Mouse (Mus musculus) forebrain, embryonic 12.5 days (tissue): ENCODE measurements around the gene Tnfsf15. TPM values are rescaled to one million over a fixed set of nuclear protein-coding genes. Genes with fewer than 3 reads are reported as not detected.

ENCODE experiments used
- ATAC-seq: fragments of 200-750 bp; cut with Nextera tagmentation; 2 replicates; pipeline ENCODE4 v1.8.0; 2017; ENCODE audit warnings: moderate TSS enrichment; ENCODE audit not compliant: low FRiP score
- H3K27ac ChIP-seq: fragments of 300-500 bp; sonication (generic); 2 replicates; pipeline ENCODE4 v1.5.1; 2016; ENCODE audit warnings: mild to moderate bottlenecking
- H3K27me3 ChIP-seq: fragments of 300-500 bp; sonication (generic); 2 replicates; pipeline ENCODE4 v1.6.1; 2016; ENCODE audit warnings: mild to moderate bottlenecking
- H3K36me3 ChIP-seq: fragments of 300-500 bp; sonication (generic); replicated peaks from 2 replicates; pipeline ENCODE4 v1.6.1; 2016; ENCODE audit warnings: mild to moderate bottlenecking
- H3K4me1 ChIP-seq: fragments of 300-500 bp; sonication (generic); 2 replicates; pipeline ENCODE4 v1.6.1; 2016
- H3K4me2 ChIP-seq: fragments of 300-500 bp; sonication (generic); 2 replicates; pipeline ENCODE4 v1.6.1; 2016; ENCODE audit warnings: mild to moderate bottlenecking, moderate library complexity
- H3K4me3 ChIP-seq: fragments of 300-500 bp; sonication (generic); replicated peaks from 2 replicates; pipeline ENCODE4 v1.5.1; 2016; ENCODE audit warnings: mild to moderate bottlenecking
- H3K9ac ChIP-seq: fragments of 300-500 bp; sonication (generic); 2 replicates; pipeline ENCODE4 v1.6.1; 2016; ENCODE audit warnings: mild to moderate bottlenecking
- H3K9me3 ChIP-seq: fragments of 300-500 bp; sonication (generic); 2 replicates; pipeline ENCODE4 v1.6.1; 2016
- WGBS: fragments of 180-500 bp; shearing (Covaris S2); methylation state at CpG from one replicate; pipeline ENCODE4 v1.1.7; 2016; 5-methylcytosine and 5-hydroxymethylcytosine counted together
- polyA plus RNA-seq: library from polyadenylated mRNA; unstranded; fragments of >200 nt; fragmentation: Nextera tagmentation; extraction: Ambion mirVana; gene quantifications from 2 replicates; pipeline ENCODE4 v1.2.1, GENCODE M21; 2016

Tnfsf15 gene
- polyA plus RNA-seq, 1 experiment from 2014 or later: not detected

DNA sequence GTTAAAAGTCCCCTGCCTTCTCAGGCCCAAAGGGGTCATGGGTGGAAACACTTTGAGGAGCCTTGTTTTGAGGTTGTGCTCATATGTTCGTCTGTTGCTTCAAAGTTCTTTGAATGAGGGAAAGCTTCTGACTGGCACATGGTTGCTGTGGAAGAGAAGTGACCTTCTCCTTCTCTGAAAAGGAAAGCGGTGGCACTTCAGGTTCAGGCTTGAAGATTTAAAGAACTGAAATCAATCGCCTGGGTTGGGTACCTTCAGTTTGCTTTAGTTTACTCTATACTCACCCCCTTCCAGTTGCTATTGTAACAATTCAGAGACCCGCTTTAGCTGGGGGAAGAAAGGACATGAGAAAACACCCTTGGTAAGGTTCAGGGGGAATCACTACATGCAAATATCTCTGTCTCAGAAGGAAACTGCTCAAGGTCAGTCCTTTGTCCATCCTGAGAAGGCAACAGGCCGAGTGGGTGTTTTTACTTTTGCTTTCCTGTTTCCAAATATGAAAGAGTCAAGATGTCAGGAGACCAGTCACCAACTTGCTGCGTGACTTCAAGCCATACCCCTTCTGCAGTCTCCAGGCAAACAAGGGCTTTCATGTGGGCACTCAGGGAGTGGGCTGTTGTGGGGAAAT, 12.7 kb upstream of the Tnfsf15 start:
- Histone ChIP-seq H3K27me3 (no peaks in the 10 kb centered on the region), H3K4me3 (no peak overlapping the region), H3K4me2 (no peak overlapping the region), H3K36me3 (no peaks in the 10 kb centered on the region), H3K27ac (no peak overlapping the region), H3K4me1 (no peaks in the 10 kb centered on the region), H3K9me3 (no peaks in the 10 kb centered on the region), H3K9ac (no peak overlapping the region)
- 84% methylated on average over 6 of the region's 6 CpGs for WGBS
- ATAC-seq: no peak

DNA sequence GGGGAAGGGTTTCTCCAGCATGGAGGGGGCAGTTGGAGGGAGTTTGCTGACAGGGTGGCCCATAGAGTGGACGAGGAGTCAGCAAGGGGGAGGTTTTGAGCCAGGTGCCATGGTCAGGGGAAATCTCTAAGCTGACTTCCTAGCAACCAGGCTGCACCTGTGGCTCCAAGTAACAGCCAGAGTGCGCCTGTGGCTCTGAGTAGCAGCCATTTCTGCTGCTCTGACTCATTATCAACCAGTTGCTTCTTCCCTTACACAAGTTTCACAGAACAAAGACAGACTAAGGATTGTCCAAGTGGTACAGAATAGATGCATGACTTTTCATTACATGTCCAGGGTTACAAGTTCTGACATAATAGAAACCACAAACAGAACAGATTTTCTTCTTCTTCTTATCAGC, 11.2 kb upstream of the Tnfsf15 start:
- no peak overlapping the region for H3K27ac ChIP-seq
- 63% methylated on average over 2 of the region's 2 CpGs for WGBS
- ATAC-seq: no peak
- no peaks in the 10 kb centered on the region for H3K27me3 ChIP-seq
- no peak overlapping the region for H3K9ac ChIP-seq
- no peak overlapping the region for H3K4me2 ChIP-seq
- H3K4me1 ChIP-seq: no peaks in the 10 kb centered on the region
- H3K4me3 ChIP-seq: no peak overlapping the region
- H3K9me3 ChIP-seq: no peaks in the 10 kb centered on the region
- H3K36me3 ChIP-seq: no peaks in the 10 kb centered on the region

DNA sequence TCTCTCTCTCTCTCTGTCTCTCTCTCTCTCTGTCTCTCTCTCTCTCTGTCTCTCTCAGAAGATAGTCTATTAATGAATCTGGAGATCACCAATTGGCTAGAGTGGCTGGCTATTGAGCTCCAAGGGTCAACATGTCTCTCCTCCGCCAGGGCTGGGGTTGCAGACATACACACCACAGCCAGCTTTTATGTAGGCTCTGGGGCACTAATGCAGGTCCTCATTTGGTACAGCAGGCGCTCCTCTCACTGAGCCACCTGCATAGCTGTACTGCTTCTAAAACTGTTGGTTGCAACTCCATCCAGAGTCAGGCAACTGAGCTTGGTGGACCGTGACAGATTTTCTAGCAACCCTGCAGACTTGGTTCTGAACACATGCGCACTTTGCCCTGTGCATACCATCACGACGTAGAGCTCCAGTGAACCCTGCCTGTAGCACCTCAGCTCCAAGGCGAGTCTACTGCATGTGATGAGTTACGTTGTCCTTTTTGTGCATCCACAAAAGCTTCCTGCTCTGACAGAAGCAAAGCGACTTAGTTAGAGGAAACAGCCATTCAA, 9.6 kb upstream of the Tnfsf15 start:
- no peak overlapping the region for H3K9ac ChIP-seq
- no peaks in the 10 kb centered on the region for H3K36me3 ChIP-seq
- H3K27me3 ChIP-seq: no peaks in the 10 kb centered on the region
- H3K9me3 ChIP-seq: no peaks in the 10 kb centered on the region
- H3K4me2 ChIP-seq: no peak overlapping the region
- no peaks in the 10 kb centered on the region for H3K4me1 ChIP-seq
- H3K27ac ChIP-seq: no peak overlapping the region
- ATAC-seq: no peak
- no peak overlapping the region for H3K4me3 ChIP-seq
- 84% methylated on average over 9 of the region's 9 CpGs for WGBS

DNA sequence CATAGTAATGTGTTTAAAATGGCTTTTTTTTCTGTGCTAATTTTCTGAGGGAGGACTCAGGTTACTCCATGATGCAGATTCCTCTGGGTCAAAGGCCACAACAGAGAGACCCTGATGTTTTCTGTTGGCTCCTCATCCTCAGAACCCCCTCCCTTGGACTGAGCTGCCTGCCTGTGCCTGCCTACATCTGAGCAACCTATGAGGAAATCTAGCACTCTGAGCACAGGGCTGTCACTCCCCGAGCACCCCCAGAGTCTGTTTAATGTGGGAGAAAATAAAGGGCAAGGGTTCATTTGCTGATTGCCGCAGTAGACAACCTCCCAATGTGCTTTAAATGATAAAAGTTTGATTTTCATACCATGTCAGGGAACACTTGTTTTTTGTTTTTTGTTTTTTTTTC, 8.9 kb upstream of the Tnfsf15 start:
- no peak for ATAC-seq
- Histone ChIP-seq H3K27ac (no peak overlapping the region), H3K36me3 (no peaks in the 10 kb centered on the region), H3K4me2 (no peak overlapping the region), H3K9me3 (no peaks in the 10 kb centered on the region), H3K4me1 (no peaks in the 10 kb centered on the region), H3K4me3 (no peak overlapping the region), H3K27me3 (no peaks in the 10 kb centered on the region), H3K9ac (no peak overlapping the region)
- WGBS: 79% methylated on average over 2 of the region's 2 CpGs

DNA sequence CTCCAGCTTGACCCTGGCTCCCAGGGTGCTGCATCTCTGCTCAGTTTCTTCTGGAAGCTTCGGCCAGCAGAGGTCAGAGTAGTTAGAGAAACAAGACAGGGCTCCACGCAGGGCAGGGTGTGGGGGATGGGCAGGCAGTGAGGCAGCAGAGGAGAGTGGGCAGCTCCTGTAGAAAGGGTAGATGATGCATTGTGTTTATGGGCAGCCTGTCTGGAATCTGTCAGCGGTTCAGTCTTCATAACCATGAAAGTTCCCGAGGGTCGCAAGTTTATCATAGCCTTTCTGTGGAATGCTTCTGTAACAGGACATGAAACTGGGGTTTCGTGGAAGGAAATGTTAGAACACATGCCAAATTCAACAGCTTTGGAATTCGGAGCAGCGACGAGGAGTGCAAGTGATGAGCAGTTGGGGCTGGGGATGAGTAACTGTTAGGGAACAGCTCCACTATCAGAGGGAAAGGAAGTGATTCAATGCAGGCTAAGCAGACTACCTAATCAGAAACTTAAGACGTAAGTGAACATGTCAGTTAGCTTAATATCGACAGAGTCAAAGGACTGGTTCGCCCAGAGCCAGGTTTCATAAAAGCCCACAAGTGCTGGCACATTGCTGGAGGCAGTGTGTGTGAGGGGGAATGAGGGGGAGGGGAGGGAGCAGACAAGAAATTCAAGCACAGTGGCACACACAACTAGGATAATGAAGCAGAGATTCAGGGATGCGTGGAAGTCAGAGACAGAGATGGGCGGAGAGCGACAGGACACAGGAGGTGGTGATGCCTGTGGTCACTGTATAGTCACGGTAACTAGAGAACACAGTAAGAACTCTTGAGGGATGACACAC, 8.0 kb upstream of the Tnfsf15 start:
- H3K36me3 ChIP-seq: no peaks in the 10 kb centered on the region
- H3K27ac ChIP-seq: no peak overlapping the region
- 72% methylated on average over 16 of the region's 16 CpGs for WGBS
- H3K27me3 ChIP-seq: no peaks in the 10 kb centered on the region
- no peak overlapping the region for H3K9ac ChIP-seq
- H3K4me2 ChIP-seq: no peak overlapping the region
- no peaks in the 10 kb centered on the region for H3K9me3 ChIP-seq
- no peak for ATAC-seq
- H3K4me1 ChIP-seq: no peaks in the 10 kb centered on the region
- H3K4me3 ChIP-seq: no peak overlapping the region

DNA sequence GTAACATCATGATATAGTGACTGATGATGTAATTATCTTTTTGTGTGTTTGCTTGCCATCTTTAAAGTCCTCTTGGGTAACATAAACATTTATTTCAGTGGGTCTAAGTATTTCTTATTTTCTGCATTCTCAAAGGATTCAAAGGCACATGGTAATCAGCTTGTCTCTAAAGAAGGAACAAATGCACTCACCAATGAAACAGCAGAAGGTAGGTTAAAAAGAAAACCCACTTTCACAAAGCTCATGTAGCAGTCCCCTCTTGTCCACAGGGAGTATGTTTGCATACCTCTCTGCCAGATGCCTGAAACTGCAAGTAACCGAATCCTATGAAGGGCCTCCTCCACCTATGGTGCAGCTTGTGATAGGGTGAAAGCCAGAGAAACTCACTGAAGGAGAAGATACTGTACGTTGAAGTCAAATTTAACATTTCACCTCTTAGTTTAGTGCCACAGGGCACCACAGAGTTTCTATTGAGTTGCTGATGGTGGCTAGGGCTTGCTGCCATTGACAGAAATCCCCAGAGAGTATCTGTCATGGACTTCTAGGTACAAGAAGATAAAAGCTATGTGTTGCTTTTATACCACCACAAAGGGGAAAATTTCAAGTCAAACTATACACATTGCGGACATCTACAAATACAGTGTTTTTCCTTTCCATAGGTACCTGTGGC, 3.3 kb upstream of the Tnfsf15 start:
- H3K9ac ChIP-seq: no peak overlapping the region
- no peak for ATAC-seq
- H3K27me3 ChIP-seq: no peaks in the 10 kb centered on the region
- no peak overlapping the region for H3K27ac ChIP-seq
- no peak overlapping the region for H3K4me3 ChIP-seq
- H3K4me2 ChIP-seq: no peak overlapping the region
- 85% methylated on average over 3 of the region's 3 CpGs for WGBS
- H3K36me3 ChIP-seq: no peaks in the 10 kb centered on the region
- H3K9me3 ChIP-seq: no peaks in the 10 kb centered on the region
- H3K4me1 ChIP-seq: no peaks in the 10 kb centered on the region

DNA sequence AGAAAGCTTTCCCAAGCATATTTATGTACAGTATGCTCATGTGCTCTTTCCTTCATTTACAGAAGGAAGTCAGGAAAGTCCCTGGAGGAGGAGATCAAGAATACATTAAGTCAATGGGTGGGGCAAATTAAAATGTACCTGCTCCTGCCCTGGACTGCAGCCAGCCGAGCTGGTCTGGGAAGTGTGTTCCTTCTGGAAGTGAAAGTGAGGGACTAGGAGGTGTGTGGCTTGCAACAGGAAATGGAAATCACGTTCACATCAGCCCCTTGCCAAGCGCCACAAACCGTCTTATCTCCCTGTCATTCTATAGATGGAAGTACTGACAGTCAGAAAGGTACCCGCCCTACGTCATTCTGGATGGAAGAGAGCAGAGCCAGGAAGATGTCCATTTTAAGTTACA, 358 bp upstream of the Tnfsf15 start:
- no peak overlapping the region for H3K9ac ChIP-seq
- H3K4me2 ChIP-seq: no peak overlapping the region
- no peaks in the 10 kb centered on the region for H3K9me3 ChIP-seq
- no peaks in the 10 kb centered on the region for H3K27me3 ChIP-seq
- 81% methylated on average over 6 of the region's 6 CpGs for WGBS
- H3K36me3 ChIP-seq: no peaks in the 10 kb centered on the region
- peaks cover 2% of the 10 kb centered on the region; the same call in 1 of the 2 replicates for H3K4me1 ChIP-seq
- no peak overlapping the region for H3K4me3 ChIP-seq
- no peak for ATAC-seq
- no peak overlapping the region for H3K27ac ChIP-seq

DNA sequence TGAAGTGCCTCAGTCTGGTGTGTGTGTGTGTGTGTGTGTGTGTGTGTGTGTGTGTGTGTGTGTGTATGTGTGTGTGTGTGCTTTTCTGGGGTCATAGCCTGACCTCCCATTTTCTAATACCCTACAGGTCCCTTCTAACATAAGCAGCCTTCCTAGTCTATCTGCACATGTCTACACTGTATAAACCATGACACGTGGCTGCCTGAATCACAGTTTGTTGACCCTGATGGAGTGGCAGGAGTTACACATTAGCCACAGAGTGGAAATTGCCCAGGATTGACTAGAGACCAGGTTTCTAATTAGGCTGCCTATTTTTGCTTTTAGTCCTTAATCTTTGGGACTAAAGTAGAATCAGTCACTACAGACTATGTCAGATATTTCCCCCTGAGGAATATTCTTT, 1.3 kb downstream of the Tnfsf15 start:
- Histone ChIP-seq H3K9ac (no peak overlapping the region), H3K36me3 (no peaks in the 10 kb centered on the region), H3K4me1 (peaks cover 2% of the 10 kb centered on the region; the same call in 1 of the 2 replicates), H3K4me2 (no peak overlapping the region), H3K9me3 (no peaks in the 10 kb centered on the region), H3K27ac (no peak overlapping the region), H3K4me3 (no peak overlapping the region), H3K27me3 (no peaks in the 10 kb centered on the region)
- WGBS: 85% methylated on average over 1 of the region's 1 CpGs
- ATAC-seq: no peak

DNA sequence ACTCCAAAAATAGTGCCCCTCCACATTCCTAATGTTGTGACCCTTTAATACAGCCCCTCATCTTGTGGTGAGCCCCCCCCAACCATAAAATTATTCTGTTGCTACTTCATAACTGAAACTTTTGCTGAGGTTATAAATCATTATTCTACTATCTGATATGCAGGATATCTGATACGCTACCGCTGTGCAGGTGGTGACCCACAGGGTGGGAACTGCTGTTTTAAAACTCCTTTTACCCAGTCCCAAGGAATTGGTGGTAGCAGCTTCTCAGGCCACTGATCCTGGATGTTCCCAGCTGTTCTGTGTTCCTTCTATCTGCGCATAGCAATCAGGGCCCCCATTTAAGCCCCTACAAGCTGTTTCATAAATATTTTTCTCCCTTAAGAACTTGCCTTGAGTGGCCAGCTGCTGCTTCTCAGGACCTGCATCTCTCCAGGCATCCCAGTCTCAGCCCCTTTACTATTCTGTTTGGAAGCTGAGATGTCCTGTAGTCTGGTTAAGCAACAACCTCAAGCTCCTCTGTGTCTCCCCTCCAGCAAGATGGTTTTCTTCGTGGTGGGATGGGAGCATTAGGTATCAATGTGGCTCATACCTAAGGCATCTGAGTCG, 2.0 kb downstream of the Tnfsf15 start:
- H3K4me3 ChIP-seq: no peak overlapping the region
- peaks cover 2% of the 10 kb centered on the region; the same call in 1 of the 2 replicates for H3K4me1 ChIP-seq
- H3K36me3 ChIP-seq: no peaks in the 10 kb centered on the region
- H3K9me3 ChIP-seq: no peaks in the 10 kb centered on the region
- WGBS: 91% methylated on average over 5 of the region's 5 CpGs
- H3K9ac ChIP-seq: no peak overlapping the region
- no peak for ATAC-seq
- no peak overlapping the region for H3K4me2 ChIP-seq
- H3K27me3 ChIP-seq: no peaks in the 10 kb centered on the region
- H3K27ac ChIP-seq: no peak overlapping the region

DNA sequence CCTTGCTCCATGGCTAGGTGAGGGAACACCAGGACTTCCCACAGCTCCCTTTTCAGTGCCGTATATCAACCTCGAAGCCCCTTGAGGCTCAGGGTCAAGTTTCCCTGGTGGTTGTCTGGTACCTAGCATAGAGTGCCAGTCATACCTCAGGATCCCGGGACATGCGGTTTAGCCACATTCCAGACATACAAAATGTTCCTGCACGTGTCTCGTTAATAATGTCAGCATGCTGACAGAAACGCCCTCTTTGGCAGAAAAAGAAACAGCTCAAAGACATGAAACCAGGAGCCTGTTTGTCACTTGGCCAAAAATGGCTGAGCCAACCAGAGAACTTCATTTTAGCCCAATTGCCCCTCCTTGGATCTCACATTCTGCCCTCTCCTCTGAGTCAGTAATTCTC, 2.8 kb downstream of the Tnfsf15 start:
- H3K36me3 ChIP-seq: no peaks in the 10 kb centered on the region
- peaks cover 2% of the 10 kb centered on the region; the same call in 1 of the 2 replicates for H3K4me1 ChIP-seq
- no peak for ATAC-seq
- H3K4me3 ChIP-seq: no peak overlapping the region
- H3K27ac ChIP-seq: no peak overlapping the region
- no peak overlapping the region for H3K9ac ChIP-seq
- 62% methylated on average over 7 of the region's 7 CpGs for WGBS
- H3K4me2 ChIP-seq: no peak overlapping the region
- no peaks in the 10 kb centered on the region for H3K9me3 ChIP-seq
- H3K27me3 ChIP-seq: no peaks in the 10 kb centered on the region

DNA sequence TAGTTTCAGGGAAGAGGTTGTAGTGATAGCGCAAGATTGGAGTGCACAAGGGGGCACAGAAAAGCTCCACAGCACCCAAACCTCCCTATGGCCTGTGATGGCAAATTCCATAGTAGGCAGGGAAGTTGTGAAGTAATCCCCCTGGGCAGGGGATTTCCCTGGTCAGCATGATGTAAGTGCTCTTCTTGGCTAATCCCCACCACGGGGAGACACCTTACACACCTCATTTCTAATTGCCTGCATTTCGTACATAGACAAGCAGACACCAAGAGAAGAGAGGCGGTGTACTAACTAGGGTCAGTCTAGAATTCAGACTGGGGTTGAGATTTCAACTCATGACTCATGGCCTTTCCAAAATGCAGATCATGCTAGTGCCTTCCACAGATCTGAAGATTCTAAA, 4.2 kb downstream of the Tnfsf15 start:
- no peaks in the 10 kb centered on the region for H3K9me3 ChIP-seq
- H3K4me3 ChIP-seq: no peak overlapping the region
- no peaks in the 10 kb centered on the region for H3K27me3 ChIP-seq
- no peaks in the 10 kb centered on the region for H3K36me3 ChIP-seq
- no peak overlapping the region for H3K9ac ChIP-seq
- H3K27ac ChIP-seq: no peak overlapping the region
- H3K4me2 ChIP-seq: no peak overlapping the region
- 86% methylated on average over 4 of the region's 4 CpGs for WGBS
- ATAC-seq: no peak
- peaks cover 2% of the 10 kb centered on the region; the same call in 1 of the 2 replicates for H3K4me1 ChIP-seq

DNA sequence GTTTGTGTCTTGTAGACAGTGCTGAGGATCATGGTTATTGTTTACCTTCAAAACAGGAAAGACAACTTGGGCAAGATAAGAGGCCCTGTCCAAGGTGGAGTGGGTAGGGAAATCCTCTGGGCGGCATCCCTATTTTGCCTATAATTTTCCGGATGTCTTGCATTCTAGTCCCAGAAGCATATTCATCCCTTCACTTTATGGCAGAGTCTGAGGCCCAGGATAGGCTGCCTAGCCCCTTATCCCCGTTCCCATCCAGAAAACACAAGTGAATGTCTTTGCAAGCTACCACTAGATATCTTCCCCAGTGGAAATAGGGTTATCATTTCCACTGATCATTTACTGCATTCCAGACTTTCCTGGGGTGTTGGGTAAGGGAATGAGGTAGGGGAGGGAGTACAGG, 4.9 kb downstream of the Tnfsf15 start:
- ATAC-seq: no peak
- Histone ChIP-seq H3K4me2 (no peak overlapping the region), H3K9me3 (no peaks in the 10 kb centered on the region), H3K36me3 (no peaks in the 10 kb centered on the region), H3K27me3 (no peaks in the 10 kb centered on the region), H3K27ac (no peak overlapping the region), H3K4me1 (peaks cover 2% of the 10 kb centered on the region; the same call in 1 of the 2 replicates), H3K9ac (no peak overlapping the region), H3K4me3 (no peak overlapping the region)
- WGBS: 79% methylated on average over 3 of the region's 3 CpGs
